Mouse (Mus musculus) embryo, embryonic 11.5 days (tissue): ENCODE data around the gene Tbc1d4.

Experiments used
- DNase-seq: peaks from one replicate; pipeline ENCODE4 v3.0.0-alpha.2; 2012; ENCODE audit warnings: low read depth, low spot score

Gene Tbc1d4

DNA sequence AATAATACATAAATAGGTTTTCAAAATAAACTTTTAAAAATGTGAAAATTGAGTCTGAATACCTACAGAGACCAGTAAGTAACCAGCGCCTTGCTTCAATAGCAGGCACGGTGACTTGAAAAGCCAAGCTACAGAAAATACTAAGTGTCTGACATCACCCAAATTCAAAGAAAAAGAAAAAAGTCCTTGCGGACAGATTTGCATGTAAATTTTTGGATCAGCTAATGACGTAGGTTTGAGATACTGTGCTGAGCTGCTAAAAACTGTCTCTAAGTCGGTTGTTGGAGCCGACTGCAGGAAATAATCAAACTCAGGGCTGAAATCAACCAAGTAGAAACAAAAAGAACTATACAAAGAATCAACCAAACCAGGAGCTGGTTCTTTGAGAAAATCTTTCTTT, 107.1 kb downstream of the Tbc1d4 start:
- no peak for DNase-seq

DNA sequence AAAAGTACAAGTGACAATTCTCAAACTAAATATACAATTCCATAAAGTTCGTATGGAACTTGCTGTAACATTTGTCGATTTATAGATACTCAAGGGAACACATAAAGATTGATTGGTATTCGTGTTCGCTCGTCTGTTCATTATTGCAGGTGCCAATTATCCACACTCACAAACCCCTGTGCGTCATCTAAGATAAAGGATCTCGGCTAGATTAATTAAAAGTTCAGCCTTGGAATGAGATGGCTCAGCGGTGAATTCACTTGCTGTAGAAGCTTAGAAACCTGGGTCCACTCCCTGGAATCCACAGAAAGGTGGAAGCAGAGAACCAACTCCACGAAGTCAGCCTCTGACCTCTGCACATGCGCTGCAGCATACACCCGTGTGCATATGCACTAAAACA, 107.5 kb downstream of the Tbc1d4 start:
- DNase-seq: no peak

DNA sequence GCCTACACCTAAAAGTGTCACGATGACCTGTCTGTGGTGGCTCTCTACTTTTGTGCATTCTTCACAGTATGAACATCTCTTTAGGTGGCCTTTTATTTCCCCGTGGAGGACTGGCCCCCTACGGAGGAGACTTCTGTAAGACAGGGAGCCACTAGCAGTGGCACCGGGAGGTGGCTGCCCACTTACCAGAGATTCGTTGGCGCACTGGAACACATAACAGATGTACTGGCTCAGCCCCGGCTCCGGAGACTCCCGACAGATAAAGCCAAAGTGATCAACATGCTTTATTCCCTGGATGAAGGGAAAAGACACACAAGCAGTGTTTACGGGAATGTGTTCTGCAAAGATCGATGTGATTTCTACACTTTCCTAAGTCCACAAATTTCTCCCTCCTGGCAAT, 108.2 kb downstream of the Tbc1d4 start:
- no peak for DNase-seq

DNA sequence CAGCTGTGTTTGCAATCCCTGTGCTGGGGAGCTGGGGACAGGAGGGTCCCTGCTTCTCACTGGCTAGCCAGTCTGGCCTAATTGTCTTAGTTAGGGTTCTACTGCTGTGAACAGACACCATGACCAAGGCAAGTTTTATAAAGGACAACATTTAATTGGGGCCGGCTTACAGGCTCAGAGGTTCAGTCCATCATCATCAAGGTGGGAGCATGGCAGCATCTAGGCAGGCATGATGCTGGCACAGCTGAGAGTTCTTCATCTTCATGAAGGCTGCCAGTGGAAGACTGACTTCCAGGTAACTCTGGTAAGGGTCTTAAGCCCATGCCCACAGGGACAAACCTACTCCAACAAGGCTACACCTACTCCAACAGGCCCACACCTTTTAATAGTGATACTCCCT, 109.2 kb downstream of the Tbc1d4 start:
- no peak for DNase-seq

DNA sequence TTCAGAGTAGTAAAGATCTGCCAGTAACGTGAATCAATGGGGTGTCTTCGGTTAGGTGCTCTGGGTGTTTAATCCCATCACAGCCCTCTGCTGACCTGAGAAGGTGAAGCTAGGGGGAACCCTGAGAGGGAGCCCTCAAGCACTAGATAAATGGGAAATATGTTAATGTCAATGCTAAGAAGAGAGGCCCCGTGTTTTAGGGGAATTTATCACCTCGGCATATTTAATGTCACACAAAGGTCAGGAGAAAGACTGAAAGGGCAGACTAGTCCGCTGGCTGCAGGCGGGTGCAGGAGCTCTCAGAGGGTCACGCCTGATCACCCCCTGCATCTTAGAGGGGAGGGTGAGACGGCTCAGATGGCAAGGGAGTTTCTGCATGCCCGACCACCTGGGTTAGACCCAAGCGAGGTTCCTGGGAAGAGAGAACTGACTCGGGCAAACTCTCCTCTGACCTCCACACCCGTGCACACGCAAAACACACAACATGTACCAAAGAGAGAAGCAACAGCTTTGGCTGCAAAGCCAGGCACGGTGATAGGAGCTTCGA, 120.7 kb downstream of the Tbc1d4 start:
- DNase-seq: no peak

DNA sequence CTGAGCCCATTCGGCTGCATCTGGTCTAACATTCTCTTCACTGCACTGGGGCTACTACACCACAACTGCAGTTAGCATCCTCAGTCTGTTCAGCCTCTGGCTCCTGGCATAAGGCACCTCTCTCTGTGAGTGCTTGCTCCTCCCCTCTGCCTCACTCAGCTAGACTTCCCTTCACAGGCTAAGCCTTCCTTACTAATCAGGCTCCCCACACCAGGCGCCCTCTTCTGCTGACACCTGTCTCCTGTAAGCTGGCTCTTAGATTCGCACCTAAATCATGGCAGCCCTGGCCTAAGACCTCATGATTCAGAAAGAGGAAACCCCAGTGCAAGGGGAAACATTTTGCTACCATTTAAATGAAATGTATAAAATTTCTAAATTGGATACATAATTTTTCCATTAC, 122.4 kb downstream of the Tbc1d4 start:
- no peak for DNase-seq

DNA sequence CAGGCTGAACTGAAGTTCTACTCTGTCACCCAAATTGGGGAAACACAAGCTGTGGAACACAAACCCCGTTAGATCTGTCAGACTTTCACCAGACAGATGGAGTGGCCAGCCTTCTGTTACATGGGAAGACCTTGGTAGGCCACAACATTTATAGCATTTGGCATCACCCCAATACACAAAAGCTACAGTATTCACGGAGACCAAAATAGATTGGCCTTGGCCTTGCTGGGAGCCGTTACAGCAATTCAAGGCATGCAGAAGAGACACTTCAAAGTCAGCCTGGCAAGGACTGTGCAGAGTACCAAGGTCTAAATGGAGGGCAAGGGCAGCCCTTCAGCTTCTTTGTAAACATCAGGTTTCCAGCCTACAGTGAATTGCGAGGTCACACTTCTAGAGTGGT, 125.8 kb downstream of the Tbc1d4 start:
- DNase-seq: no peak

DNA sequence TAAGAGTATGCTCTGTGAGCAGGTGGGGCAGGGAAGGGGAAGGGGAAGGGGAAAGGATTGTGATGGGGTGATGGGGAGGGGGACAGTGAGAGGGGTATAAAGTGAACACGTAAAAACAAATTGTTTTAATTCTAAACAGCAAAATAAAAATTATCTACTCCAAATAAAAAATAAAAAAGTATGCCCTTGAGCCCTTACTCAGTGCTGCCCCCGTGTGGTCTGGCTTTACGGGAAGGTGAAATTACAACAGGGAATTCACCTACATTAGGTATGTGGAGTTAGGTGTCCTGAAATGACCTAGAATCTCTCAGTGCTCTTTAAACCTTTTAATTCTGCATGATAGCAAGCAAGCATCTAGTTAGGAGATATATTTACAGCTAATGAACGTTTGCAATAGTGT, 126.7 kb downstream of the Tbc1d4 start:
- no peak for DNase-seq

DNA sequence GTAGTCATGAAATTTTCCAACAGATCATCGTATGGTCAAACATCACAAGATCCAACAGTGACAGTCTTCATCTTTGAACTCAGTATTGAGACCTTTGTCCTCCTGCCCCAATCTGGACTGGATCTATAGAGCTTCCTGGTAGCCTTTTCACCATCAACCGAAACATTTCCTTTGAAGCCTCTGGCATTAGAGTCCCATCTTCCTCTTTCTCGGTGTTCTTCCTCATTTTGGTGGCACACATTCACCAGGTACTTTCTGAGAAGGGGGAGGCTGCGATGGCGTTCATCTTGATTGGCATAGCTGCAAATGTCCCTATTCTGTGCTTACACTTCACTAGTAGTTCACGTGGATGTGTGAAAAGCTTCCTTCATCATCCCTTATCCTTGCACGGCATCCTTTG, 127.8 kb downstream of the Tbc1d4 start:
- no peak for DNase-seq

DNA sequence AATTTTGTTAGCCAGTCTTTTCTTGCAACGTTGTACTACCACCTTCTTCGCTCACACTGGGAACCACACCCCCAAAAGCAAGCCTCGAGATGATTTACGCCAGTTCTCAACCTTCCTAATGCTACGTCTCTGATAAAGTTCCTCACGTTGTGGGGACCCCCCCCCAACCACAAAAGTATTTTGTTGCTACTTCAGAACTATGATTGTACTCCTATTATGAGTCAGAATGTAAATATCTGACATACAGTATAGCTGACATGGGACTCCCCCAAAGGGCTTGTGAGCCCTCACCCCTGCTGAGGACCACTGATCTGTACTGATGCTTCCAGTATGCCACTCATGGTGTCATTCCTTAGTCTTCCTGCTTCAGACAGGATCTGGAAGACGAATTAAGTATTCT, 128.4 kb downstream of the Tbc1d4 start:
- DNase-seq: no peak

DNA sequence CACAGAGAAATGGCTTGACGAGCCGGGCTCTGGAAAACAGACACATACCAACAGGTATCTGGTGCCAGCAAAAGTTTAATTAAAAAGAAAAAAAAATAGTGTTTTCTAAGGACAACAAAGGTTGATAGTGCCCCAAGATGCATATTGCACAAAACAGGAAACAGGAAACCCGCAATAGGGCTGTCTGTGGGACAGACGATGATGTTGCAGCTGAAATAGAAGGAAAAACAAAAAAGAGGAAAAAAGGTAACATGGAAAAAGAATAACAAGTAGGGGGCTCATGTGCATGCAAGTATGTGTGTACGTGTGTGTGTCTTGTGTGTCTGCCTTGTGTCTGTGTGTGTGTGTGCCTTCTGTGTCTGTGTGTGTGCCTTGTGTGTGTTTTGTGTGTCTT, 131.2 kb downstream of the Tbc1d4 start:
- no peak for DNase-seq

DNA sequence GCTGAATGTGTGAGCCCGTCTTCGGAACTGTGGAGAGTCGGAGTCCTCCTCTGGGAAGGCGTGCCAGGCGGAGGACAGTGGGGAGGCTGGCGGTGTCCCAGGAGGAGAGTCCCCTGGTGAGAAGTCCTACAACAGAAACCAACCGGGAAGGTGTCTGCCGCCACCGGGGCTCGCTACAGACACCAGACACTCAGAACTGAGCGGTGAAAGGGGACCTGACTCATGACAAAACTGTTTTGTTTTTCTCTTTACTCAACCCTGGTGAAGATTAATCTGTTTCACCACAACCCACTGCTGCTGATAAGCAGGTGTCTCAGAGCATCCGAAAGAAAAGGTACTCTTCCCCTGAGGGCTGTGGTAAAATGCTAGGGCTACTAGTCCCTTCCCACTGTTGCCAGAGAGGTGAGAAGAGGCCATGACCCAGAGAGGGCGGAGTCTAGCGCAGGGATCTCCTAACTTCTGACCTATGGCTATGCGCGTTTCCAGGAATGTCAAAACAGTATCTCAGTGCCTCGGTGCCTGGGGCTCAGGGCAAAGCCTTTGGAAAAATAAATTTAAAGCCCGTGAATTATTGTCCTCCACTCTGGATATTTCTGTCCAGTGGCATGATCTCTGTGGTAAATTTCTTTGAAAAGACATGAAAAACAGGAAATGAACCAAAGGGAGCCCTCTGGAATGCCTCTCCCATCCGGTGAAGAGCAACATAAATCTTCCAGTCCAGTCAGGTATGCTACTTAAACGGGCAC, 131.7 kb downstream of the Tbc1d4 start:
- no peak for DNase-seq

DNA sequence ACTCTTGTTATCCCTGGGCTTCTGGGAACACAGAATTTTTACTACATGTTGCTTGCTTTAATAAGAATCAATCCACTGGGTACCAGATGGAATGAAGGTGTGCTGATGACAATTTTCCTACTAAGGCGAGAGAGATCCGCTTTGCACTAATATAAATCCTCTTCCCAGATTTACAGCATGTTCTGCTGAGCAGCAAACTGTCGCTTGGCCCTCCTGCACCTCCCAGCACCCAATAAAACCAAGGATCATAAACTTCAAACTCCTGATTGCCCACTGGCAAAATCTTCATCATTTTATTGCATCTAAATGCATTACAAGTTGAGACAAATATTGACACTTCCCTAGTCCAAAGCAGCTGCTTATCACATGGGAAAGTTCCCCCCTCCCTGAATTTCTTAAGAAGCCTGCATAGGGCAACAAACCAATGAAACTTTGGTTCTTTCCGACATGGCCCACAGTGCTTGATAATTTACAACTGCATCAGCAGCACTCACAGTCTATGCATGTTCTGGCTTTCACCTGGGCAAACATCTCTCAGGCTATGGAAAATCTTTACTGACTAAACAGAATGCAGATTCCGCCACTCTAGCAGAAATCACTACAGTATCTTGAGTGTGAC, 139.4 kb downstream of the Tbc1d4 start:
- DNase-seq: no peak

DNA sequence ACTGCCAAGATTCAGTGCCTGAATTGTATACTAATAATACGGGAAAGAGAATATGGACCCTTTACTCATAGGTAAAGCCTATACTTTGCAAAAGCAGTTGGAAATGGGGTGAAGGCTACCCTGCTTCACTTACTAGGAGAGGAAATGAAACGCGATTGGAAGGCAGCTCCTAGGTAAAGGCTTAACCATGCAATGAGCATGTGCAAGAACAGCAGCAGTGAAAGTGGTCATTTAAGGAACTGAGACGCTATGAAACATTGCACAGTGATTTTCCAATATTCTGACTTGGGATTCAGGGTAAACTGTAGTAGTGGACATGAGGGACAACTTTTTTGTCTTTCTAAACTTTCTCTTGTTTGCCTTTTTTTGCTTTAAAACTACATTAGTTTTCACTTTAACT, 140.8 kb downstream of the Tbc1d4 start:
- DNase-seq: no peak

DNA sequence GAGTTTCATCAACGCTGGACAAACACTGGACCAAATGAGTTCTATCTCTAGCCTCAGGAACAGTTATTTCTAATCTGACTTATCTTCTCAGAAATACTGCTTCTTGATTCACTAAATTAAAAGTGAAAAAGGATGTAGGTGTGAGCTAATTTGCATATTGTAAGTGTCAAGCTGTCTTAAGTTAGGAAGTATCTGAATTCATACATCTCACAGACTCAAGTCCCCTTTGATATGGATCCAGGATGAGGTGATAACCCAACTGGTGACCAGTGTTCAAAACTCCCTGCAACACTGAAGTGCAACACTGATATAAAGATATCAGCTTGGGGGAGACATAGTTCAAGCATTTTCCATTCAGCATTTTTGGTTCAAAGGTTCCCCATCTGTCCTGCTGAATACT, 141.5 kb downstream of the Tbc1d4 start:
- DNase-seq: no peak

DNA sequence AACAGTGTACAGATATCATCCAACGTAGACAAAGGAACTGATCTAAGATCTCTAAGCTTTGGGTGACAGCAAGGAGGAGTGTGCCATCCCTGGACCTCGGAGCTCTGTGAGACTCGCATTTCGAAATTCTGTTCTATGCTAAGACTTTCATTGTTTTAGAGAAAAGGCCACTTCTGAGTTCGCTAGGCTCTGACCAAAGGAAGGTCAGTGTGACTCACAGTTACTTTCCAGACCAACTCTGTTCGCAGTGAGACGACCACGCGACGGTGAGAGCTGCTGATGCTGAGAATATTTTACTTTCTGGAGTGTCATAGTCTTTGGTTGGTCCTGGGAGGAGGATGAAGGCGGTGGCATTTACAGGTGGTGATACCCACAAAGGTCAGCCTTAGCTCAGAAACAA, 142.5 kb downstream of the Tbc1d4 start:
- DNase-seq: no peak

DNA sequence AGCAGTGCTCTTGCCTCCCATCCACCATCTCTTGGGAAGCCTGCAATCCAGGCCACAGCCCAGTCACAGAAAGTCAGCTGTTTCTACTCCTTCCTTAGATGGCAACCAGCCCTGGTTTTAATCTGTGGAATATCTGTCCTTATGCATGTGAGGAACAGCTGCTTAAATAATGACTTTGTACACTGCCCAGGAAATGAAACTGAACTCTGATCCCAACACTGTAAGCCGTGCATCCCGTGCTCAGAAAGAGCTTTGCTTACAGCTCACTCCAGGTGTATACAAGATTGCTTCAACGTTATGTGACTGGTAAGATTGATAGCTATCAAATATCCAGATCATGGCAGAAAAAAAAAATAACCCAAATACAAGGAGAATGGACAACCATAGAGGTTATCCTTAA, 143.1 kb downstream of the Tbc1d4 start:
- DNase-seq: no peak

DNA sequence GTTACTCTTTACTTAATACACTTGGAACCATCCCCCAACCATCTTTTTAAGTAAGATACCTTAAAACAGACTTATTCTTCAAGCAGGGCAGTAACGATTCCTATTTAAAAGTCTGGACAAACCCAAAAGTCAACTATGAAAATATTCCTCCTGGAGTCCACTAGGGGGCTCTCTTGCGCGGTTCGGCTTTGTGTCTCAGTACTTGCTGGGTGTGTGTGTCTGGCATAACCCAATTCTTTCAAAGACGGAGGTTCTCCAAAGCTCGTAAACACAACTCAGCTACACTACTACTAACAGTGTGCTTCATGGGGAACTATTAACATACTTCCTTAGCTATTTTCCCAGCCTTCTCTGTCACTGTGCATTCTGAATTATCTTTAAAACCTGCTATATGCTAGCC, 148.2 kb downstream of the Tbc1d4 start:
- DNase-seq: no peak

DNA sequence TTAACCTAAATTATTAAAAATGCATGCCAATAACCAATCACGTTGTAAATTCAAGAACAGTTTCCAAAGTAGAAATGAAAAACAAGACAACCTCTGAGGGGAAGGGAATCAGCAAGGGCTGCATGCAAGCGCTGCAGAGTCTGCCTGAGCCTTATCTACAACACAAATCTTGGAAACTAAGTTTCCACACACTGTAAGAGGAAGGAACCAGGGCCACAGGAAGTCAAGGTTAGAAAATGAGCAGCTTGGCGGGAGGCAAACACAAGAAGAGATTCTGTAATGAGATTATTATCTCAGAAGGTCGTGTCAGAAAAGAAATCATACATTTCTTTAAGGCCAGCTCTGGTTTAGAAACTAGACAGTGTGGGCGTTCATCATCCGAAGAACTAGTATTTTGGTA, 156.1 kb downstream of the Tbc1d4 start:
- DNase-seq: no peak

DNA sequence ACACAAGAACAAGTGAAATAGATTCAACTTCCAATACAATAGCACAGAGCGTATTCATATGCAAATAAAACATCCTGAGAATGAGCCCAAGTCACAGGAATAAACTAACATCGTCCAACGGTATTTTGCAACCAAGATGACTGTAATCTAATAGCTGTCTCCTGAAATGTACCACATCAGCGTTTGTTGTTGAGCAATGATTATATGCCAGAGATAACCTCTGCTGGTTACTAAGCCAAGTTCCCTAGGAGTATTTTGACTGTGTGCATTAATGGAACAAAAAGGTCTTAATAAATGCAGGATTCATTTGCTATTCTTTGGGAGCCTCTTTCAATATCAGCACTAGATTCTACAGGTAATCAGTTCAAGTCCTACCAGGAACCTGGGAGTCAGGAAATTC, 161.1 kb downstream of the Tbc1d4 start:
- no peak for DNase-seq

DNA sequence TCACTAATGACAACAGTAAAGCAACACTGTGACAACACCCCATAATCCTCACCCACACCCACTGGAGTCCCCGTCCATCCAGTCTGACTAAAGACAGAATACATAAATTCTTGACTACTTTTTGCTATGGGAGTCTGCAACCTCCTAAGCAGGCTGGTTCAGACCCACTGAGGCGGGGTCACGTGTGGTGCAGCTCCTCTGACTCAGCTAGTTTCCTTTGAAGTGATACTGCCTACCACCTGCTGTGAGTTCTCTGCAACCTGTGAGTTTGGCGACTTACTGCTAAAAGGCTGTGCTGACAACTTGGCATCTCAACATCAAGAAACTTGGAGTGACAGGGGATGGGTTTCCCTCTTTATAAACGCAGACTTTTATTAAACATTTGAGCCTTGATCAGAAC, 163.8 kb downstream of the Tbc1d4 start:
- DNase-seq: no peak

DNA sequence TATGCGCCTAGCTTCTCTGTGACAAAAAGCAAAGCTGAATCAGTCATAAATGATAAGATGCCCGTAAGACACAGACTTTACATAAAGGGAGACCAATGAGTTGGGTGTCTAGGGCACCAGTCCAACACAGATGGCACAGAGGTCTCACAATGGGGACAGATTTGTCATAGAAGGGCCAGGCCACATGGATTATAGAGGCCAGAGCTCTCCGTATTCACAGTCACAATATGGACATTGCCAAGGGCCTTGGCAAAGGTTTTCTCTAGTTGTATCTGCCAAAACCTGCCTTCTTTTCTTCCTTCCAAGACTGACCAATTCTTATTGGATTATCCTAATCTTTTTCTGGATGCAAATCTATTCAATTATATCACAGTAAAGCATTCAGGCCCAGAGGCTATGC, 171.1 kb downstream of the Tbc1d4 start:
- no peak for DNase-seq

DNA sequence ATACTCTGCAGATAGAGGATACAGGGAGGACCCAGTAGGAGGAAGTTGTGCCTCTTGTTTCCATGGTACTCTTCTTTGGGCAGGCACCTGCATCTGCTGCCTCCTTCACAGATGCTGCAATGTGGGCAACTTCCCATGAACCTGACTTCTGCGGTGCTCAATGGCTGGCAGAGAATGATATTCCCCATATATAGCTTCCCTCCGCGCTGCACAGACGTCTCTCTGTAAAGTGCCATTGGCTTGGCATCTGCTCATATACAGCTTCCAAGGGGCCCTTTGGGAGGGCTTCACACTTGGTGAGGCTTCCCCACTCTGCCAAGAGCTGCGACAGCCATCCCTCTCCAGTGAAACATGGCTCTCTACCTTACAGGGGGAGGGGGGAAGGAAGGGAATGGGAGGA, 178.5 kb downstream of the Tbc1d4 start:
- DNase-seq: no peak
